Mouse (Mus musculus) ES-Bruce4 (cell line): ENCODE data around the gene Cdc42ep1.
A peak's percentile ranks its signal among the peaks of the same experiment; 100 is the strongest.

Experiments used
- CTCF ChIP-seq: IDR thresholded peaks from one replicate; pipeline ENCODE4 v1.8.1; 2011; ENCODE audit warnings: low read depth, low read length
- EP300 ChIP-seq: IDR thresholded peaks from 2 replicates; pipeline ENCODE4 v1.6.1; 2011; ENCODE audit warnings: low read depth, low read length; ENCODE audit not compliant: insufficient read depth
- POLR2A ChIP-seq: IDR thresholded peaks from one replicate; pipeline ENCODE4 v1.8.1; 2011; ENCODE audit warnings: low read length; ENCODE audit not compliant: insufficient read depth

- TF ChIP-seq POLR2A (no peak), EP300 (peak; percentile 72; the same call in 1 of the 2 replicates), CTCF (no peak)
Observed at GRCm38 (mm10) chr15:78806614-78807013, 35.8 kb upstream of the Cdc42ep1 start.
